Mouse (Mus musculus): Measurements from ENCODE around the gene Tnpo3. TPM values are rescaled to one million over a fixed set of nuclear protein-coding genes. Genes with fewer than 3 reads are reported as not detected.

The Tnpo3 gene
- total RNA-seq, 2 experiments from 2014 or later: 68.5 to 69.5 TPM

- intact Hi-C loops (cut with DNase I): no loop called here
- no peak for DNase-seq (ENCODE audit: low spot score in 2 of 2)
These were observed 108.1 kb downstream of the Tnpo3 start for GRCm38 (mm10) chr6:29501599-29501998.

- intact Hi-C loops (cut with DNase I): no loop called here
These were observed 108.9 kb downstream of the Tnpo3 start for GRCm38 (mm10) chr6:29500810-29501209.

GRCm38 (mm10) chr6:29500177-29500576, 109.5 kb downstream of the Tnpo3 start:
- DNase-seq (ENCODE audit: low spot score in 2 of 2): no peak
- intact Hi-C loops (cut with DNase I): no loop called here

More at GRCm38 (mm10) chr6:29500810-29501209, 108.9 kb downstream of the Tnpo3 start:
- DNase-seq (ENCODE audit: low spot score in 2 of 2): no peak

- intact Hi-C loops (cut with DNase I): no loop called here
- DNase-seq (ENCODE audit: low spot score in 2 of 2): no peak
These were observed 111.9 kb downstream of the Tnpo3 start for GRCm38 (mm10) chr6:29497791-29498190.

- intact Hi-C loops (cut with DNase I): no loop called here
These were observed 113.4 kb downstream of the Tnpo3 start for GRCm38 (mm10) chr6:29496270-29496669.

GRCm38 (mm10) chr6:29494101-29494500, 115.6 kb downstream of the Tnpo3 start:
- no peak for DNase-seq (ENCODE audit: low spot score in 2 of 2)
- intact Hi-C loops (cut with DNase I): no loop called here

More at GRCm38 (mm10) chr6:29496270-29496669, 113.4 kb downstream of the Tnpo3 start:
- DNase-seq (ENCODE audit: low spot score in 2 of 2): no peak

Other genes starting within 250 kb of the Tnpo3 start
- under 1 TPM in 1 of 2 experiments, not detected in 1; 0.32 TPM for gene Opn1sw, start 221.4 kb downstream of the Tnpo3 start, total RNA-seq (2021)
- 10 to 100 TPM; 84.7 to 92.0 TPM for gene Ccdc136, start 213.6 kb downstream of the Tnpo3 start, total RNA-seq (2021)
- gene Flnc, start 176.6 kb downstream of the Tnpo3 start, total RNA-seq (2021): 1 to 10 TPM; 1.5 to 1.6 TPM
- 100 to 1,000 TPM; 250 to 257 TPM for gene Atp6v1f, start 142.2 kb downstream of the Tnpo3 start, total RNA-seq (2021)
- under 1 TPM in 1 of 2 experiments, not detected in 1; 0.53 TPM for gene Atp6v1fnb, start 138.4 kb downstream of the Tnpo3 start, total RNA-seq (2021)
- 1 to 10 TPM; 1.5 to 1.8 TPM for gene Kcp, start 101.9 kb downstream of the Tnpo3 start, total RNA-seq (2021)
- 1 to 10 TPM; 4.7 to 5.4 TPM for gene Irf5, start 83.3 kb downstream of the Tnpo3 start, total RNA-seq (2021)
- gene Tspan33, start 84.3 kb upstream of the Tnpo3 start, total RNA-seq (2021): 10 to 100 TPM; 30.4 to 32.0 TPM
- gene Smo, start 125.6 kb upstream of the Tnpo3 start, total RNA-seq (2021): 1 to 10 TPM; 9.5 to 9.8 TPM
- gene Ahcyl2, start 158.1 kb upstream of the Tnpo3 start, total RNA-seq (2021): 100 to 1,000 TPM; 114 to 137 TPM

Data from left cerebral cortex, postnatal 25 days (tissue).